Mouse (Mus musculus) gastrocnemius, postnatal 14 days (tissue): ENCODE data around the gene Wdr46. TPM values are rescaled to one million over a fixed set of nuclear protein-coding genes. Genes with fewer than 3 reads are reported as not detected.
"Not testable (repeated sequence)": the region's sequence is repeated elsewhere in the genome, so short reads cannot be mapped to it uniquely, and the experiment has no call there.

Source experiments
- DNase-seq: peaks from one replicate; pipeline ENCODE4 v3.0.0; 2021; ENCODE audit warnings: mixed read lengths
- intact Hi-C: fragments of 180-260 bp; cut with DNase I; formaldehyde crosslinking; loops from one replicate; pipeline ENCODE4 v1.15.1; 2025; ENCODE audit warnings: low total_unique reads
- total RNA-seq, 2 experiments: library from RNA; stranded (reverse); gene quantifications; 2 replicates each; pipeline ENCODE4 v1.2.3; 2021

The Wdr46 gene
- total RNA-seq, 2 experiments from 2014 or later: 11.1 to 12.3 TPM

GRCm38 (mm10) chr17:33965082-33965845 is 24.8 kb downstream of the Wdr46 start:
- intact Hi-C loops: no loop called here
- no peak for DNase-seq

GRCm38 (mm10) chr17:33965846-33966550 is 25.5 kb downstream of the Wdr46 start:
- intact Hi-C loops: no loop called here

DNA sequence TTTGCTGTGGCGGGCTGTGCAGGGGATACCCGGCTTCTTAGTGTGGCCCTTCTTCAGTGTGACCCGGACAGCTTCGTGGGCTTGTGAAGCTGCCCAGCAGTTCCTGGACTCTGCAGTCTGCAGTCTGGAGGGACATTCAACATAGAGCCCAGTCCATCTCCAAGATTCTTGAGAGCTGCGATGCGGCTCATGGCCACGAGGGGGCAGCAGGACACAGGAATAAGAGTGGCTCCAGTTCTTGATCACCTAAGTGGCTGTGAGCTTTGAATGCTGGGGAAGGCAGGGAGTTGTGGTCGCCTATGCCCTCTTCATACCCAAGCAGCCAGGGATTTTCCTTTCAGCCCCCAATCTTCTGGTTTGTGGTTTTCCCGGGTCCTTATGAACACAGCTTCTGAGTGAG is 28.0 kb downstream of the Wdr46 start:
- intact Hi-C loops: no loop called here
- peak; percentile 75 for DNase-seq

More at GRCm38 (mm10) chr17:33965846-33966550, 25.5 kb downstream of the Wdr46 start:
- DNase-seq: no peak

GRCm38 (mm10) chr17:33968927-33969326 is 28.5 kb downstream of the Wdr46 start:
- no peak for DNase-seq
- intact Hi-C loops: no loop called here

GRCm38 (mm10) chr17:33969394-33969793 is 28.9 kb downstream of the Wdr46 start:
- intact Hi-C loops: no loop called here
- DNase-seq: no peak

GRCm38 (mm10) chr17:33972691-33973090 is 32.2 kb downstream of the Wdr46 start:
- intact Hi-C loops: loop anchor here (5.0 kb wide), 1 partner anchor 1300 kb away; no protein-coding TSS in a partner anchor
- no peak for DNase-seq

- intact Hi-C loops: loop anchor here (5.0 kb wide), 1 partner anchor 1299 kb away; no protein-coding TSS in a partner anchor
- no peak for DNase-seq
These were observed 33.1 kb downstream of the Wdr46 start for GRCm38 (mm10) chr17:33973572-33973971.

GRCm38 (mm10) chr17:33977861-33978557 is 37.5 kb downstream of the Wdr46 start:
- intact Hi-C loops: no loop called here
- no peak for DNase-seq

GRCm38 (mm10) chr17:33978631-33979031 is 38.2 kb downstream of the Wdr46 start:
- DNase-seq: peak; percentile 75
- intact Hi-C loops: no loop called here

DNA sequence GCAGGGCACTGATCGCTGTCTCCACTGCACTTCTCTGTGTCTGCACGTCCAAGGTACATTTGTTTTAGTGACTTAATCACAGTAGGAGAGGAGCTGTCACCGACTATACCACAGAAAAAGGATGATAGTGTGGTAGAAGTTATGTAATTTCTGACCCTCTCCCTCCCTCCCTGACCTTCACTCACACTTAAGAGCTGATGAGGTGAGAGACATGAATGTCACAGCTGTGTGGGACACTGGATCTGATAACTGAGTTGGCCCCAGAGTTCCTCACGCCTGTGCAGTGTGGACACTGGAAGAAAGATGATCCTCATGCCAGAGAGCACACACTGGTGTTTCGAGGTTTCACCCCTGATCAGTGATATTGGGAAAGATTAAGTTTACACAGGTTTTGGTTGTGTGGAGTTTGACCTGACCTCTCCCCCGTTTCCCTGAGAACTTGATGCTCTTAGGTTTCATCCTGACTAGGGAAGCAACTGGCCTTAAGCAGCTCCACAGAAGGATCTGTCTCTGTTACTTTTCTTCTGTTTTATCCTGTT is 39.1 kb downstream of the Wdr46 start:
- DNase-seq: no peak
- intact Hi-C loops: no loop called here

DNA sequence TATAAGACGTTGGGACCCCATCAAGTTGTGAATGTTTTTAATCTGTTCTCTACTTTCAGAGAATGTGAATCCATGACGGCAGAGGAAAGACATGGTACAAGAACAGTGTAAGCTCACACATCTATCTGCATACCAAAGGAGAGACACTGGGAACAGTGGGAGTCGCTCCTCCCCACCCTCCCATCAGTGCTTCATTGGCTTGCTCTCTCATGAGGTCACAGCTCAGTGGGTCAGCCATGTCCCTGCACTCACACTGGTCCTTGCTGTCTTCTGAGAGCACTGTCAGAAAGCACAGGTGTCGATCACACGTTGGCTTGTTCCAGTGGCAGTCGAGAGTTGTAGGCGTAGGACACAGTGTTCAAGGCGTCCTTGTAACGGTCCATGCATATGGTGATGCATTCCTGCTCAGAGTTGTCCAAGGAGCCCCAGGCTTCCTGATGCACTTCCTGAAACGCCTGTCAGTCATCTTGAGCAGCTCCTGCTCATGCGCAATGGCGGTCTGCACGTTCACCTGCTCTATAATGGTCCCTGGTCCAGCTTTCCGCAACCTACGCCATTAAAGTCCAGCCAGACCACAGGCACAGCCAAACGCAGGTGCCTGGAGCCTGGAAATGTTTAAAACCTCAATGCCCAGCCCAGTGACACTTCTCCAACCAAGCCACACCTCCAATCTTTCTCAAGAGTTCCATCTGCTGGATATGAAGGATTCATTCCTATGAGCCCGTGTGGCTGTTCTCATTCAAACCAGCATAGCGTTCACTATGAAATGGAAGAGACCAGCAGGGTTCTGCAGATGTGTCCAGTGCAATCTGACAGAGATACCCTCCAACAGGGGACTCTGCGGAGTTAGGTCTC is 39.9 kb downstream of the Wdr46 start:
- no peak for DNase-seq
- intact Hi-C loops: no loop called here

GRCm38 (mm10) chr17:33981192-33981909 is 40.9 kb downstream of the Wdr46 start:
- intact Hi-C loops: not testable (repeated sequence)
- peak; percentile 84 for DNase-seq

DNA sequence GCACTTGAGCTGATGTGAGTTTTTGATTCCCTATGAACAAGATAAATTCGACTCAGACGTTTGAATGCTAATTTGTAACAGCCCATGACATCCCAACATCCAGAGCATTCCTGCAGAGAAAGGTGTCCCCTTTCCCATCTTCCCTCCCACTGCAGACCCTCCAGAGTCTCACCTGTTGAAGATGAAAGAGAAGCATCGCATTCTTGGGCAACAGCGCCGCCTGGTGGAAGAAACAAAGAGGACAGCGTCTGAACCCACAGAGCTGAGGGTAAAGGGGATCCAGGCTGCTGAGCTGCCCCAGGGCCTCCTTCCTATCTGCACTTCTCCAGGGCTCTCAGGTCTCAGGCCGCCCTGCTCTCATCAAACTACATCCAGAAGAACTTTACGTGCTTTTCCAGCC is 41.7 kb downstream of the Wdr46 start:
- DNase-seq, intact Hi-C loops: not testable (repeated sequence)

DNA sequence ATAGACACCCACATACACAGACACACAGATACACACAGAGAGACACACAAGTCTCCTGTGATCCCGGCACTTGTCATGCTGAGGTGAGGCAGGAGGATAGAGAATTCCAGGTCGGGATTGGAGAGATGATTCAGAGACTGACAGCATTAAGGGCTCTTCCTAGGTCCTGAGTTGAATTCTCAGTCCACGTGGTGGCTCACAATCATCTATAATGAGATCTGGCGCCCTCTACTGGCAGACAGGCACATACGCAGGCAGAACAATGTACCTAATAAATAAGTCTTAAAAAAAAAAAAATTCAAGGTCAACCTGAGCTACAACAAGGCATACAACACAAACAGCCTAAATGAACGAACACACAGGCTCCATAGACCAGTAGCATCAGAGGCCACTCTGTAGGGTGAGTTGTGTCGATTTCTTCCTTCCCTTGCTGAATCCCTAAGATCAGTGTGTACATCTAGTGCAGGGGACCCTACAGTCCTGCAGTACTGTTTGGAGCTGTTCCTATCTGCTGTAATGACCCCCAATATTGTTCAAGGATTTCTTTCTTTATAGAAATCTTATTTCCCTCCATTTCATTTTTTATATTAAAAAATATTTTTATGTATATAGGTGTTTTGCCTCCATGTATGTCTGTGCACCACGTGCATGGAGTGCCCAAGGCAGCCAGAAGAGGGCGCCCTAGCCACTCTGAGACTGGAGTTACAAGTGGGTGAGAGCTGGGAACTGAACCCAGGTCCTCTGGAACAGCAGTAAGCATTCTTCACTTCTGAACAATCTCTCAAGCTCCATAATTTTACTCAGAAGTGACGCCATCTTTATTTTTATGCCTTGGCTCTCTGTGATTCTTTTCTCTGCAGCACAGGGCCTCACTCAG is 51.6 kb downstream of the Wdr46 start:
- peak; percentile 54 for DNase-seq
- intact Hi-C loops: no loop called here

- no peak for DNase-seq
- intact Hi-C loops: loop anchor here (2.0 kb wide), 1 partner anchor 1276 kb away; no protein-coding TSS in a partner anchor
These were observed 54.5 kb downstream of the Wdr46 start for GRCm38 (mm10) chr17:33994959-33995358.

DNA sequence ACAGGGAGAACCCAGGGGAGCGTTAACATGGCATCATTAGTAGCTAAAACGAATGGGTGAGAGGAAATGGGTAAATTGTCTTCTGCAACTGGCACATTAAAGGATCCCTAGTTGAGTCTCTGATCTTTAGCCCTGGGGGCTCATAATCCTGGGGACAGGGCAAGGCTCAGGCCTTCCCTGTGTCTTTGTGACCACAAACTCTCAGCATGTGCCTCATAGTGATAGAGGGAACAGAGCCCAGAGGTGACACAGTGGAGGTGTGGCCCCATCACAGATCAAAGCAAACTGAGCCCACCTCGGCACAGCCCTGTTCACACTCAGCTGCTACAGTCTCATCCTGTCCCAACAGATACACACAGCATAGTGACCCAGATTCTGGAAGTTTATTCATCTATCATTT is 55.2 kb downstream of the Wdr46 start:
- intact Hi-C loops: loop anchor here (2.0 kb wide), 1 partner anchor 1275 kb away; no protein-coding TSS in a partner anchor
- DNase-seq: no peak

DNA sequence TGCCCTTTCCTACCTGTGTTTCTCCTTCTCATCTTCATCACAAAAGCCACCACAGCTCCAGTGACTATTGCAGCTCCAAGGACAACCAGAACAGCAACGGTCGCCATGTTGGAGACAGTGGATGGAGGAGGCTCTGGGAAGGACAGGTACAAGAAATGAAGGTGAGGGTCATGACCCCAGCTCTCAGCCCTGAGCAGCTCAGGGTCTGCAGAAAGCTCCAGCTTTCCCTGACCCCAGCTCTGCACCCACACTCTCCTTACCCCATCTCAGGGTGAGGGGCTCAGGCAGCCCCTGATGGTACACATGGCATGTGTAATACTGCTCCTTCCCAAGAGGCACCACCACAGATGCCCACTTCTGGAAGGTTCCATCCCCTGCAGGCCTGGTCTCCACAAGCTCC is 56.6 kb downstream of the Wdr46 start:
- intact Hi-C loops, DNase-seq: not testable (repeated sequence)
